Mouse (Mus musculus) lung, adult 2 months (tissue): ENCODE measurements at regions not wholly inside any gene's neighbourhood (a gene's known extent, or its start where the extent isn't known, plus 50 kb on each side); places are given as distances from the start of the nearest gene placed in this dataset.

Source experiments
- CTCF ChIP-seq: fragments of 200-500 bp; IDR thresholded peaks from 2 replicates; pipeline ENCODE4 v1.5.1; 2011; ENCODE audit warnings: mild to moderate bottlenecking, low read length, control low read depth; ENCODE audit not compliant: insufficient read depth
- POLR2A ChIP-seq: fragments of 200-500 bp; IDR thresholded peaks from 2 replicates; pipeline ENCODE4 v1.6.1; 2011; ENCODE audit warnings: low read depth, mild to moderate bottlenecking, control low read depth, low read length, borderline replicate concordance; ENCODE audit errors: extremely low read depth

DNA sequence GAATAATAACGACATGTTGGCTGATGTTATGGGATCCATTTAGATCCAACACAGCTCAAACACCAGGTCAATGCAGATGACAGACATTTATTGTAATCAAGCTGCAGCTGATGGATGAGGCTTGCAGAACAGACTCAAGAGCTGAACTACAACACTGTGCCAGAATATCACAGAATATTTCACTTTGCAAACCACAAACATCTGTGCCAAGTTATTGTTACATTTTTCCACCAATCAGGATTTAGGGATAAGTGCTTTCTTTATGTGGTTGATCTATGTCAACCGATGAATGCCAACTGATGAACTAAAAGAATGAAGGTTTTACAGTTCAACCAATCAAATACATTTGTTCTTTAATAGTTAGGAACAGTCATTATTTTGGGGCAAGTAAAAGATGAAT lies 63.9 kb upstream of the Tars start:
- TF ChIP-seq CTCF (no peak), POLR2A (no peak)
